Mouse (Mus musculus) G1E (cell line): ENCODE results near the gene Nr2f1. TPM values are rescaled to one million over a fixed set of nuclear protein-coding genes. Genes with fewer than 3 reads are reported as not detected.

ENCODE experiments used
- ATAC-seq: 2 replicates; pipeline ENCODE4 v1.8.0; 2016; ENCODE audit warnings: mild to moderate bottlenecking; ENCODE audit not compliant: insufficient number of reproducible peaks, poor library complexity, low FRiP score, severe bottlenecking; ENCODE audit errors: extremely low read depth
- DNase-seq: peaks from one replicate; pipeline ENCODE4 v3.0.0; 2012; ENCODE audit warnings: low spot score
- H3K27me3 ChIP-seq: 2 replicates; pipeline ENCODE4 v1.6.1; 2012; ENCODE audit warnings: mild to moderate bottlenecking, low read length, inconsistent platforms; ENCODE audit not compliant: insufficient read depth
- H3K36me3 ChIP-seq: replicated peaks from 2 replicates; pipeline ENCODE3; 2012; ENCODE audit warnings: mild to moderate bottlenecking, inconsistent platforms
- H3K4me1 ChIP-seq: 2 replicates; pipeline ENCODE4 v1.6.1; 2012; ENCODE audit warnings: low read depth, low read length, inconsistent platforms, mixed read lengths; ENCODE audit not compliant: insufficient read depth
- H3K4me3 ChIP-seq: 2 replicates; pipeline ENCODE4 v1.5.1; 2012; ENCODE audit warnings: low read depth, mild to moderate bottlenecking, inconsistent platforms, low read length, moderate library complexity, mixed read lengths
- H3K9me3 ChIP-seq: replicated peaks from 2 replicates; pipeline ENCODE4 v1.6.1; 2012; ENCODE audit warnings: inconsistent platforms
- CTCF ChIP-seq: IDR thresholded peaks from 2 replicates; pipeline ENCODE4 v1.5.1; 2012; ENCODE audit warnings: low read depth, low read length, inconsistent platforms, mixed read lengths
- GATA1 ChIP-seq: IDR thresholded peaks from 2 replicates; pipeline ENCODE4 v1.6.1; 2012; ENCODE audit warnings: borderline replicate concordance, low read length, inconsistent platforms, mixed read lengths
- GATA2 ChIP-seq: IDR thresholded peaks from 2 replicates; pipeline ENCODE4 v1.6.1; 2012; ENCODE audit warnings: low read depth, low read length, inconsistent platforms, borderline replicate concordance
- POLR2AphosphoS5 ChIP-seq: IDR thresholded peaks from 2 replicates; pipeline ENCODE4 v1.6.1; 2012; ENCODE audit warnings: low read depth, low read length, inconsistent platforms; ENCODE audit not compliant: insufficient replicate concordance
- TAL1 ChIP-seq: conservative IDR thresholded peaks from 2 replicates; pipeline ENCODE4 v1.6.1; 2012; ENCODE audit warnings: low read depth, low read length, inconsistent platforms, mixed read lengths
- polyA plus RNA-seq: library from polyadenylated mRNA; stranded (reverse); fragments of >175 nt; gene quantifications from 2 replicates; pipeline ENCODE4 v1.2.3, GENCODE M21; 2012
- total RNA-seq, 2 experiments: library from RNA; stranded (forward) in 1 of 2; stranded (reverse) in 1 of 2; fragments of 200-1000 nt in 1 of 2; fragments of >200 nt in 1 of 2; fragmentation: Nextera tagmentation in 1 of 2; gene quantifications; 2 replicates each; pipeline ENCODE4 v1.2.3; 2014 to 2017

Nr2f1 gene
- total and polyA plus RNA-seq, 3 experiments: 0.05 to 0.83 (median 0.05) TPM

GRCm38 (mm10) chr13:78197819-78198390 is 1.7 kb downstream of the Nr2f1 start:
- no peak overlapping the region for H3K4me3 ChIP-seq
- H3K36me3 ChIP-seq: no peaks in the 10 kb centered on the region
- peaks cover 30% of the 10 kb centered on the region; the same call in 1 of the 2 replicates for H3K27me3 ChIP-seq
- TF ChIP-seq POLR2AphosphoS5 (no peak), GATA2 (no peak), GATA1 (no peak), TAL1 (no peak), CTCF (no peak)
- DNase-seq (no peak), ATAC-seq (no peak)
- H3K9me3 ChIP-seq: peaks cover 22% of the 10 kb centered on the region
- H3K4me1 ChIP-seq: peaks cover 19% of the 10 kb centered on the region

- Histone ChIP-seq H3K27me3 (peaks cover 26% of the 10 kb centered on the region; the same call in 1 of the 2 replicates), H3K4me1 (peaks cover 15% of the 10 kb centered on the region), H3K36me3 (no peaks in the 10 kb centered on the region), H3K4me3 (no peak overlapping the region), H3K9me3 (peaks cover 22% of the 10 kb centered on the region)
- DNase-seq: no peak
- TF ChIP-seq GATA2: no peak
- TF ChIP-seq TAL1: no peak
- TF ChIP-seq GATA1: no peak
- no peak for TF ChIP-seq POLR2AphosphoS5
- TF ChIP-seq CTCF: no peak
- no peak for ATAC-seq
Measured at GRCm38 (mm10) chr13:78197286-78197818, 2.2 kb downstream of the Nr2f1 start.

GRCm38 (mm10) chr13:78196236-78196796 is 3.2 kb downstream of the Nr2f1 start:
- Histone ChIP-seq H3K4me3 (no peak overlapping the region), H3K4me1 (peaks cover 11% of the 10 kb centered on the region), H3K9me3 (peaks cover 22% of the 10 kb centered on the region), H3K36me3 (no peaks in the 10 kb centered on the region), H3K27me3 (peaks cover 23% of the 10 kb centered on the region; the same call in 1 of the 2 replicates)
- no peak for TF ChIP-seq GATA2
- no peak for TF ChIP-seq GATA1
- no peak for TF ChIP-seq CTCF
- TF ChIP-seq TAL1: no peak
- no peak for TF ChIP-seq POLR2AphosphoS5
- ATAC-seq: no peak
- DNase-seq: no peak

DNA sequence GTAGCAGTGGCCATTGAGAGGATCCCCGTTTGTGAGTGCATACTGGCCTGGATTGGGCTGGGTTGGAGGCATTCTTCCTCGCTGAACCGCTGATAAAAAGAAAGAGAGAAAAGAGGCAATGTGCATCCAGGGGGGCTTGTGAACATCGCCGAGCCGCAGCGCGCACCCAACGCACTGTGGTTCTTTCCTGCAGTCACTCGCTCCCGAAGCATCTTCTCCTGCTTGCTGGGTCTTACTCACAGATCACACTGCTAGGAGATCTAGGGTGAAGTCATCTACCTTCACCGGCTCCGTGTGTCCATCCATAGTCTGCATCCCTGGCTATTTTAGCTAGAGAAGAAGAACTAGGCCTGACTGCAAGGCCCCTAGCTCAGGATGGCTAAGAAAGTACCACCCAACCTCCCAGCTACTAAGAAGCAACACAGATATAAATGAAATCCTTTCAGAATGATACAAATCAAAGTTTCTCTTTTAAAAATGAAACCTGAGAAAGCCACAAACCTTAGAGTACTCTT is 3.9 kb downstream of the Nr2f1 start:
- Histone ChIP-seq H3K9me3 (peaks cover 22% of the 10 kb centered on the region), H3K4me3 (no peak overlapping the region), H3K36me3 (no peaks in the 10 kb centered on the region), H3K4me1 (peaks cover 11% of the 10 kb centered on the region), H3K27me3 (peaks cover 23% of the 10 kb centered on the region; the same call in 1 of the 2 replicates)
- ATAC-seq: no peak
- DNase-seq: no peak
- TF ChIP-seq GATA1: no peak
- no peak for TF ChIP-seq CTCF
- no peak for TF ChIP-seq TAL1
- TF ChIP-seq GATA2: no peak
- no peak for TF ChIP-seq POLR2AphosphoS5

- TF ChIP-seq GATA2: no peak
- no peak for TF ChIP-seq POLR2AphosphoS5
- H3K27me3 ChIP-seq: peaks cover 23% of the 10 kb centered on the region; the same call in 1 of the 2 replicates
Measured at GRCm38 (mm10) chr13:78194850-78195600, 4.5 kb downstream of the Nr2f1 start.

GRCm38 (mm10) chr13:78194135-78194849 is 5.3 kb downstream of the Nr2f1 start:
- TF ChIP-seq TAL1 (no peak), GATA2 (no peak)
- H3K4me3 ChIP-seq: no peak overlapping the region
- peaks cover 25% of the 10 kb centered on the region; the same call in 1 of the 2 replicates for H3K27me3 ChIP-seq

More at GRCm38 (mm10) chr13:78194850-78195600, 4.5 kb downstream of the Nr2f1 start:
- H3K4me3 ChIP-seq: no peak overlapping the region
- H3K4me1 ChIP-seq: peaks cover 7% of the 10 kb centered on the region
- no peak for ATAC-seq
- peaks cover 22% of the 10 kb centered on the region for H3K9me3 ChIP-seq
- no peaks in the 10 kb centered on the region for H3K36me3 ChIP-seq
- no peak for DNase-seq

More at GRCm38 (mm10) chr13:78194135-78194849, 5.3 kb downstream of the Nr2f1 start:
- Histone ChIP-seq H3K4me1 (peaks cover 7% of the 10 kb centered on the region), H3K9me3 (peaks cover 20% of the 10 kb centered on the region), H3K36me3 (no peaks in the 10 kb centered on the region)
- ATAC-seq: no peak
- no peak for DNase-seq
